ENCODE assay signal across 20 mouse cellular contexts in the genomic region with DNA sequence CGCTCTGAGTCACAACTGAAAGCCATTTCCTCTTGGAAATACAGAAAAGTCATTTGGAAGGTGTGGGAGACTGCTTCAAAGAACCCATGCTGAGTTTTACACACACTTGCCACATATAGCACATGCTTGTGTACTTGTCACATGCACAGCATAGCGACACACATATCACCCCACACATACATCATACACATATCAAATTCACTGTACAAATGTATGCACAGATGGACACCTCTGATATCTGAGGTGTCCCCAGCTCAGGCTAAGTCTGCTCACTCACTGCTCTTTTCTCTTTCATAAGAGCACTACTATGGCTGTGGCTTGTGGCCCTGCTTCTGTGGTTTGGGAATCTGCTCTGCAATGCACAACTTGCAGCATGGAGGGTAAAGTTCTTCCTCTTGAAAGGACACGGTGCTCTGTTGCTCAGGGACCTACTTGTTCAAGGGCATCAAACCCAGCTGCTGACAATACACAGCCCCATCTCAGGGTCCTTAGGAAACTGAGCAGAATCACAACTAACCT.
"Had no signal": no experiment of that assay in that cellular context is flagged by ENCODE, and none has a peak within 500 bp of the region (broad histone marks: within the 10 kb centered on the region; RNA-seq: fewer than 3 reads in every experiment).

No protein-coding gene starts in this region.

- H3K9ac ChIP-seq: liver, embryonic 13.5 days; lung, embryonic 15.5 days; midbrain, embryonic 12.5 days; midbrain, embryonic 15.5 days had no signal

- H3K4me3 ChIP-seq: layer of hippocampus, adult 2 months; liver, embryonic 13.5 days; lung, embryonic 15.5 days; midbrain, embryonic 12.5 days; midbrain, embryonic 15.5 days; myocyte had no signal

- H3K27ac ChIP-seq: kidney, postnatal 0 days; layer of hippocampus, adult 2 months; liver, embryonic 13.5 days; lung, embryonic 15.5 days; midbrain, embryonic 12.5 days; midbrain, embryonic 15.5 days; stomach, postnatal 0 days had no signal

- H3K9me3 ChIP-seq: liver, embryonic 13.5 days; lung, embryonic 15.5 days; midbrain, embryonic 12.5 days; midbrain, embryonic 15.5 days had no signal

- H3K27me3 ChIP-seq: liver, embryonic 13.5 days; lung, embryonic 15.5 days; midbrain, embryonic 12.5 days; midbrain, embryonic 15.5 days had no signal

- ATAC-seq: intestine, postnatal 0 days; midbrain, embryonic 15.5 days had no signal

- H3K4me1 ChIP-seq: liver, embryonic 13.5 days; lung, embryonic 15.5 days; midbrain, embryonic 12.5 days had no signal

- DNase-seq: kidney, adult 2 months; kidney, postnatal 25 days; layer of hippocampus, adult 9-11 months; liver, embryonic 13.5 days; lung, adult 18-20 months; lung, postnatal 14 days; lung, postnatal 4 days; right cerebral cortex, adult 18-20 months; right cerebral cortex, postnatal 14 days; right cerebral cortex, postnatal 4 days; thymus, adult 2 months; thymus, postnatal 14 days had no signal

- H3K4me2 ChIP-seq: liver, embryonic 13.5 days; lung, embryonic 15.5 days; midbrain, embryonic 12.5 days; midbrain, embryonic 15.5 days had no signal

- H3K36me3 ChIP-seq: liver, embryonic 13.5 days; lung, embryonic 15.5 days; midbrain, embryonic 12.5 days; midbrain, embryonic 15.5 days had no signal
